Mouse (Mus musculus): Measurements from ENCODE around the gene Olig3. TPM values are rescaled to one million over a fixed set of nuclear protein-coding genes. Genes with fewer than 3 reads are reported as not detected.

Olig3 gene
- polyA plus RNA-seq (2014; fragmentation: Nextera tagmentation; extraction: Ambion mirVana) = 0.11 TPM in 1 of 2 replicates, not detected in the other

DNA sequence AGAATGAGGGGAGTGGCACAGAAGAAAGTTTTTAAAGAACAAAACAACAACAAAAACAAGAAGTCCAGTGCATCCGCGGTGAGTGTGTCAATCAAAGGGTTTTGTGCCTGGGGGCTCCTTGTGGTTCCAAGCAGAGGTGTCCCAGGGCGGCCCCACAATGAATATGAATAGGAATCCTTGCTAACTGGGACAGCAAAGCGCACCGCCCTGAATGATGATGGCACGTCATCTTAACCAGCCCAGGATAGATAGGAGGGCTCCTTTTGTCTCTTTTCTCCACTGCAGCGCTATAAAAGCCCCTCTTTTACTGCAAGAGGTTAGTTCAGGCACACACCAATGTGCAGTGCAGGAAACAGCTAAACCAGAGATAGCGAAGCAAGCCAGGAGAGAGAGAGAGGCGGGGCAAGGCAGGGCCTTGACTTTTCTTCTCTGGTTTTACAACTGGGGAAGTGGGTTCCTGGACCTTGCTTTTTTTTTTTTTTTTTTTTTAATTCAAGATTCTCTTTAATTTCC is at the start of gene Olig3:
Olig3 (plus strand) TSS at position 463 of the 513 bp plus-strand sequence.
- H3K9me3 ChIP-seq (replicated peaks; ENCODE audit: control insufficient read depth, low read length) = no peaks in the 10 kb centered on the region
- peak within 1 kb of the TSS; percentile 46 for H3K4me2 ChIP-seq
- WGBS (ENCODE audit: insufficient replicate concordance) = 2% methylated on average over 9 of the region's 9 CpGs
- H3K4me3 ChIP-seq (ENCODE audit: low read depth, low read length) = peak within 1 kb of the TSS; percentile 15
- no peak within 1 kb of the TSS for H3K9ac ChIP-seq (ENCODE audit: low read depth, low read length)
- no peak for ATAC-seq (replicated peaks; ENCODE audit: insufficient number of reproducible peaks, low FRiP score, low TSS enrichment)
- H3K27me3 ChIP-seq (ENCODE audit: control insufficient read depth, insufficient read depth, low read length) = peaks cover 93% of the 10 kb centered on the region
- peaks cover 13% of the 10 kb centered on the region for H3K4me1 ChIP-seq (ENCODE audit: control insufficient read depth, insufficient read depth, low read length)
- no peaks in the 10 kb centered on the region for H3K36me3 ChIP-seq (ENCODE audit: control insufficient read depth, insufficient read depth, low read length)
- H3K27ac ChIP-seq (ENCODE audit: low read depth, low read length) = no peak within 1 kb of the TSS

GRCm38 (mm10) chr10:19309681-19310395 is 46.5 kb upstream of the Olig3 start:
- H3K36me3 ChIP-seq (ENCODE audit: control insufficient read depth, insufficient read depth, low read length) = no peaks in the 10 kb centered on the region
- ATAC-seq (replicated peaks; ENCODE audit: insufficient number of reproducible peaks, low FRiP score, low TSS enrichment) = no peak
- H3K4me1 ChIP-seq (ENCODE audit: control insufficient read depth, insufficient read depth, low read length) = no peaks in the 10 kb centered on the region
- no peak overlapping the region for H3K4me2 ChIP-seq
- H3K27me3 ChIP-seq (ENCODE audit: control insufficient read depth, insufficient read depth, low read length) = no peaks in the 10 kb centered on the region
- 36% methylated on average over 5 of the region's 5 CpGs for WGBS (ENCODE audit: insufficient replicate concordance)
- no peaks in the 10 kb centered on the region for H3K9me3 ChIP-seq (replicated peaks; ENCODE audit: control insufficient read depth, low read length)
- H3K27ac ChIP-seq (ENCODE audit: low read depth, low read length) = no peak overlapping the region
- H3K9ac ChIP-seq (ENCODE audit: low read depth, low read length) = no peak overlapping the region
- H3K4me3 ChIP-seq (ENCODE audit: low read depth, low read length) = no peak overlapping the region

DNA sequence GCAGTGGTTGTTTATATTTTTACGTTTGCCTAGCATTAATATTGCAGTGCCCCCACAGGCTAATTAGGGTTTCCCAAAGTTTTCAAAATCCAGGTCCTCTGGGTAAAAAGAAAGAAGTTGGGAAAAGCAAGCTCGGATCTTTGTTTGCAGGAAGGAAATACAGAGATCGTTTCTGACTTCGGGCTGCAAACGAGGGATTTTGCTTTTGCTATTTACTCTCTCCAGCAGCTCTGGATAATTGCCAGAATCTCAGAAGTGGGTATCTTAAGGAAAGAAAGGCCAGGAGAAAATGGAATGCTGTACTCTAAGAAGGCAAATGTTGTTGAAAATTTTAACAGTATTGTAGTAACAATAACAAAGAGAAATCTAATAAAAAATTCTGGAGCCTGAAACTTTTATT is 45.9 kb upstream of the Olig3 start:
- Histone ChIP-seq H3K36me3 (ENCODE audit: control insufficient read depth, insufficient read depth, low read length) (no peaks in the 10 kb centered on the region), H3K9me3 (replicated peaks; ENCODE audit: control insufficient read depth, low read length) (no peaks in the 10 kb centered on the region), H3K9ac (ENCODE audit: low read depth, low read length) (no peak overlapping the region), H3K27me3 (ENCODE audit: control insufficient read depth, insufficient read depth, low read length) (no peaks in the 10 kb centered on the region), H3K4me3 (ENCODE audit: low read depth, low read length) (no peak overlapping the region), H3K27ac (ENCODE audit: low read depth, low read length) (no peak overlapping the region), H3K4me2 (no peak overlapping the region), H3K4me1 (ENCODE audit: control insufficient read depth, insufficient read depth, low read length) (no peaks in the 10 kb centered on the region)
- ATAC-seq (replicated peaks; ENCODE audit: insufficient number of reproducible peaks, low FRiP score, low TSS enrichment) = no peak
- WGBS (ENCODE audit: insufficient replicate concordance) = 48% methylated on average over 5 of the region's 5 CpGs

GRCm38 (mm10) chr10:19317962-19318812 is 38.1 kb upstream of the Olig3 start:
- no peak for ATAC-seq (replicated peaks; ENCODE audit: insufficient number of reproducible peaks, low FRiP score, low TSS enrichment)
- WGBS (ENCODE audit: insufficient replicate concordance) = 82% methylated on average over 19 of the region's 19 CpGs
- Histone ChIP-seq H3K4me1 (ENCODE audit: control insufficient read depth, insufficient read depth, low read length) (no peaks in the 10 kb centered on the region), H3K4me3 (ENCODE audit: low read depth, low read length) (no peak overlapping the region), H3K36me3 (ENCODE audit: control insufficient read depth, insufficient read depth, low read length) (no peaks in the 10 kb centered on the region), H3K27me3 (ENCODE audit: control insufficient read depth, insufficient read depth, low read length) (no peaks in the 10 kb centered on the region), H3K9me3 (replicated peaks; ENCODE audit: control insufficient read depth, low read length) (no peaks in the 10 kb centered on the region), H3K9ac (ENCODE audit: low read depth, low read length) (no peak overlapping the region), H3K27ac (ENCODE audit: low read depth, low read length) (no peak overlapping the region), H3K4me2 (no peak overlapping the region)

- Histone ChIP-seq H3K4me3 (ENCODE audit: low read depth, low read length) (no peak overlapping the region), H3K9ac (ENCODE audit: low read depth, low read length) (no peak overlapping the region), H3K27ac (ENCODE audit: low read depth, low read length) (no peak overlapping the region), H3K4me2 (no peak overlapping the region), H3K27me3 (ENCODE audit: control insufficient read depth, insufficient read depth, low read length) (no peaks in the 10 kb centered on the region), H3K9me3 (replicated peaks; ENCODE audit: control insufficient read depth, low read length) (no peaks in the 10 kb centered on the region), H3K36me3 (ENCODE audit: control insufficient read depth, insufficient read depth, low read length) (no peaks in the 10 kb centered on the region), H3K4me1 (ENCODE audit: control insufficient read depth, insufficient read depth, low read length) (no peaks in the 10 kb centered on the region)
- 80% methylated on average over 2 of the region's 2 CpGs for WGBS (ENCODE audit: insufficient replicate concordance)
- no peak for ATAC-seq (replicated peaks; ENCODE audit: insufficient number of reproducible peaks, low FRiP score, low TSS enrichment)
Measured at GRCm38 (mm10) chr10:19321781-19322180, 34.6 kb upstream of the Olig3 start.

DNA sequence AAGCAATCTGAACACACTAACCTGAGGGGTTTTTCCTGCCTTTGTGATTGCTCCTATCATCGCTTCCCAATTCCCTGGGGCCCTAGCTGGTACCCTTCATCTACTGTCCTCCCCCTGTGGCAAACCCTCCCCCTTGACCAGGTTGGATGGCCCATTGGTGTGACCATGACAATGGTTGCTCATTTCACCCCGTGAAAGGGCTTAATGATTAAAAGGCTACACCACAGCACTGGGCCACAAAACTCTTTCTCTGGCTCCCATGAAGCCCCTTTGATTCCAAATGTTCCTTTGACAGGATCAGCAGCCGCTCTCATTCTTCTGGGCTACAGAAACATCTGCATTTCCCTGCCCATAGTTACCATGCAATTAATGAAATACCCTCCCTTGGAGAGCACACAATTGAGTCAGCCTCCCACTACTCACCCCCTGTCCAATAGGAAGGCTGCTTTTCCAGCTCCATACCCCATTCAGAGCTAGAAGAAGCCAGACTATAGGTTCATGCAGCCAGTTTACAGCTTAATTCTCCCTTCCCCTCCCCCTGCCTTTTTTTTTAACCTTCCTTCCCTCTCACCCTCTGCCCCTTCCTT is 27.0 kb upstream of the Olig3 start:
- H3K9ac ChIP-seq (ENCODE audit: low read depth, low read length) = no peak overlapping the region
- WGBS (ENCODE audit: insufficient replicate concordance) = 42% methylated on average over 3 of the region's 3 CpGs
- H3K36me3 ChIP-seq (ENCODE audit: control insufficient read depth, insufficient read depth, low read length) = no peaks in the 10 kb centered on the region
- no peak overlapping the region for H3K4me3 ChIP-seq (ENCODE audit: low read depth, low read length)
- no peak overlapping the region for H3K27ac ChIP-seq (ENCODE audit: low read depth, low read length)
- H3K27me3 ChIP-seq (ENCODE audit: control insufficient read depth, insufficient read depth, low read length) = no peaks in the 10 kb centered on the region
- no peak for ATAC-seq (replicated peaks; ENCODE audit: insufficient number of reproducible peaks, low FRiP score, low TSS enrichment)
- no peak overlapping the region for H3K4me2 ChIP-seq
- H3K9me3 ChIP-seq (replicated peaks; ENCODE audit: control insufficient read depth, low read length) = no peaks in the 10 kb centered on the region
- no peaks in the 10 kb centered on the region for H3K4me1 ChIP-seq (ENCODE audit: control insufficient read depth, insufficient read depth, low read length)

- ATAC-seq (replicated peaks; ENCODE audit: insufficient number of reproducible peaks, low FRiP score, low TSS enrichment) = no peak
- Histone ChIP-seq H3K36me3 (ENCODE audit: control insufficient read depth, insufficient read depth, low read length) (no peaks in the 10 kb centered on the region), H3K4me3 (ENCODE audit: low read depth, low read length) (no peak overlapping the region), H3K9me3 (replicated peaks; ENCODE audit: control insufficient read depth, low read length) (no peaks in the 10 kb centered on the region), H3K9ac (ENCODE audit: low read depth, low read length) (no peak overlapping the region), H3K4me2 (no peak overlapping the region), H3K4me1 (ENCODE audit: control insufficient read depth, insufficient read depth, low read length) (no peaks in the 10 kb centered on the region), H3K27me3 (ENCODE audit: control insufficient read depth, insufficient read depth, low read length) (no peaks in the 10 kb centered on the region), H3K27ac (ENCODE audit: low read depth, low read length) (no peak overlapping the region)
- 70% methylated on average over 1 of the region's 1 CpGs for WGBS (ENCODE audit: insufficient replicate concordance)
Measured at GRCm38 (mm10) chr10:19333425-19333824, 22.9 kb upstream of the Olig3 start.
